In the genomic region with DNA sequence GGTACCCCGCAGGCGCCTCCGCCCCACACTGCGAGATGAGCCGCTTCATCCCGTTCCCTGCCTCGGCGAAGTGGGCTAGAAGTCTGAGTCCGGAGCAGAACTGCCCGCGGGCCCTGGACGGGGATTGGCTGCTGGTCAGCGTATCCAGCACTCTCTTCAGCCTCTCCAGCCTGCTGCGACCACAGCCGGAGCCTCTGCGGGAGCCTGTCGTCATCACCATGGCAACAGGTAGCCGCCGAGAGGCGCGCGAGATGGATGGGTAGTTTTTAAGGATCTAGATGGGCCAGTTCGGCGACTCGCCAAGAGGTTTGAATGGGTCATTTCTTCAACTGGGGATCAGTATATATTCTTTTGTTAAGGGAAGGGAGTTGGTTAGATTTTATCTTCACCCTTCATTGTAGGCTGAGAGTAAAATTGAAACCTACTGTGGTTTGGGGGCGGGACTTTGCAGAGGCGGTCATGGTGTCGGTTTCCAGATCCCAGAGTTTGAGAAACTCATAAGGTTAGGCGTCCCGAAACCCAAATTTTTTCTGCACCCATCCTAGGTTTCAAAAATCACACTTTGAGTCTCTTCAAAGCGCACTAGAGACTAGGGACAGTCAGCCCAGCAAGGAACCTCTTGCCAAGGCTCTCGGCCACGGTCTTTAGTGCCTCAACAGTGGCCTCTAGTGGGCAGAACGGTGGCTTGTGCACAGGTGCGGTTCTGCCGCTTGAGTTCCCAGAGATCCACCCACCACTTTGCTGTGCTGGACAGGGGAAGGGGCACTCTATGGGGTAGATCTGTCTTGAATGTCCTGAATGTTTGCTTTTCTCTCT, we compare ENCODE assay signal across 8 mouse cellular contexts. TPM values are rescaled to one million over a fixed set of nuclear protein-coding genes. Genes with fewer than 3 reads are reported as not detected.
DNase-seq lines count a peak whose midpoint lies in the region; ATAC-seq and TF ChIP-seq lines count a peak whose summit lies in the region.

No protein-coding gene starts in this region.

- peak overlapping the region; percentile 67 for H3K9ac ChIP-seq in forebrain, embryonic 14.5 days (ENCODE audit: low read length)

- peak; percentile 62 for DNase-seq in G1E (ENCODE audit: low spot score)
- peak; percentile 82 for DNase-seq in cerebellum, adult 11-12 months
- DNase-seq in forebrain, embryonic 14.5 days (ENCODE audit: low spot score) = peak; percentile 86
- DNase-seq in heart, postnatal 25 days (ENCODE audit: low spot score) = peak; percentile 68
- peak; percentile 69 to 79 for DNase-seq in layer of hippocampus, adult 8-10 months (ENCODE audit: low spot score in 2 of 2)
- peak; percentile 92 for DNase-seq in lung, postnatal 14 days
- peak; percentile 78 for DNase-seq in ovary, postnatal 36 days (ENCODE audit: low spot score)
- peak; percentile 94 for DNase-seq in thymus, postnatal 4 days

- peaks cover 62% of the 10 kb centered on the region for H3K36me3 ChIP-seq in G1E (replicated peaks)
- H3K36me3 ChIP-seq in forebrain, embryonic 14.5 days (ENCODE audit: control insufficient read depth, insufficient read depth, low read length) = no peaks in the 10 kb centered on the region; the same call in 1 of the 2 replicates

- intact Hi-C loops in heart, postnatal 25 days (cut with DNase I) = loop anchor here (2.0 kb wide), 1 partner anchor 24 kb away; no protein-coding TSS in a partner anchor

- no peak overlapping the region for H3K27ac ChIP-seq in forebrain, embryonic 14.5 days (ENCODE audit: low read depth, low read length)

- H3K4me1 ChIP-seq in G1E (ENCODE audit: insufficient read depth, low read depth, low read length) = peaks cover 79% of the 10 kb centered on the region
- peaks cover 24% of the 10 kb centered on the region for H3K4me1 ChIP-seq in forebrain, embryonic 14.5 days (ENCODE audit: control insufficient read depth, insufficient read depth, low read length)

- peak; percentile 79 for TF ChIP-seq CTCF in G1E (IDR thresholded peaks at IDR 0.05; ENCODE audit: low read depth, low read length)

- no peaks in the 10 kb centered on the region for H3K27me3 ChIP-seq in G1E (ENCODE audit: insufficient read depth, low read length)
- no peaks in the 10 kb centered on the region for H3K27me3 ChIP-seq in forebrain, embryonic 14.5 days (replicated peaks; ENCODE audit: control insufficient read depth, insufficient read depth, low read length)

- peak overlapping the region; percentile 92 for H3K4me3 ChIP-seq in G1E (ENCODE audit: low read depth, low read length)
- peak overlapping the region; percentile 40 for H3K4me3 ChIP-seq in forebrain, embryonic 14.5 days (ENCODE audit: low read depth, low read length)

- WGBS in forebrain, embryonic 14.5 days = under 1% methylated on average over 35 of the region's 36 CpGs

- H3K9me3 ChIP-seq in G1E (replicated peaks) = peaks cover 19% of the 10 kb centered on the region
- no peaks in the 10 kb centered on the region for H3K9me3 ChIP-seq in forebrain, embryonic 14.5 days (replicated peaks; ENCODE audit: control insufficient read depth, low read length)

- peak overlapping the region; percentile 87 for H3K4me2 ChIP-seq in forebrain, embryonic 14.5 days (ENCODE audit: low read length)

- ATAC-seq in G1E (ENCODE audit: extremely low read depth, insufficient number of reproducible peaks, low FRiP score, poor library complexity, severe bottlenecking) = no peak
- ATAC-seq in forebrain, embryonic 14.5 days = peak; percentile 15

RNA-seq across cellular contexts. Expression of a gene that starts 4.8 kb away (rescaled TPM):
- total RNA-seq in G1E (2014; fragmentation: Nextera tagmentation) (9.5 and 15.8 TPM in 2 replicates), G1E (2017) (19.7 and 22.2 TPM in 2 replicates)
- 41.9 and 42.1 TPM in 2 replicates for polyA plus RNA-seq in G1E (2012)
- 12.3 and 12.6 TPM in 2 replicates for polyA plus RNA-seq in forebrain, embryonic 14.5 days (2014; fragmentation: Nextera tagmentation; extraction: Ambion mirVana)
- 10 to 100 TPM; 15.5 to 19.4 TPM for total RNA-seq in heart, postnatal 25 days (2021)
- 10 to 100 TPM; 28.8 to 36.0 (median 32.5) TPM for total RNA-seq in layer of hippocampus, adult 8-10 months (2022)

RNA-seq across cellular contexts. Expression of a gene that starts 4.8 kb away (rescaled TPM):
- total RNA-seq in G1E (2014; fragmentation: Nextera tagmentation) (34.0 and 43.0 TPM in 2 replicates), G1E (2017) (17.0 and 18.5 TPM in 2 replicates)
- 142 and 157 TPM in 2 replicates for polyA plus RNA-seq in G1E (2012)
- polyA plus RNA-seq in forebrain, embryonic 14.5 days (2014; fragmentation: Nextera tagmentation; extraction: Ambion mirVana) = 14.1 and 17.7 TPM in 2 replicates
- total RNA-seq in heart, postnatal 25 days (2021) = 100 to 1,000 TPM in 1 of 2 experiments, 10 to 100 TPM in 1; 93.5 to 104 TPM
- 10 to 100 TPM; 39.9 to 87.4 (median 58.2) TPM for total RNA-seq in layer of hippocampus, adult 8-10 months (2022)

RNA-seq across cellular contexts. Expression of a gene that starts 8.9 kb away (rescaled TPM):
- total RNA-seq in G1E (2014; fragmentation: Nextera tagmentation) (27.0 and 32.9 TPM in 2 replicates), G1E (2017) (35.5 and 38.9 TPM in 2 replicates)
- polyA plus RNA-seq in G1E (2012) = 145 and 166 TPM in 2 replicates
- polyA plus RNA-seq in forebrain, embryonic 14.5 days (2014; fragmentation: Nextera tagmentation; extraction: Ambion mirVana) = 27.2 and 36.0 TPM in 2 replicates
- total RNA-seq in heart, postnatal 25 days (2021) = 10 to 100 TPM; 38.2 to 44.6 TPM
- total RNA-seq in layer of hippocampus, adult 8-10 months (2022) = 10 to 100 TPM; 64.3 to 90.9 (median 81.8) TPM

RNA-seq across cellular contexts. Expression of a gene that starts 11.3 kb away (rescaled TPM):
- 72.7 and 73.2 TPM in 2 replicates for total RNA-seq in G1E (2014; fragmentation: Nextera tagmentation)
- total RNA-seq in G1E (2017) = 33.0 and 46.3 TPM in 2 replicates
- polyA plus RNA-seq in G1E (2012) = 58.8 and 67.4 TPM in 2 replicates
- polyA plus RNA-seq in forebrain, embryonic 14.5 days (2014; fragmentation: Nextera tagmentation; extraction: Ambion mirVana) = 43.3 and 48.0 TPM in 2 replicates
- total RNA-seq in heart, postnatal 25 days (2021) = 10 to 100 TPM; 14.3 to 17.5 TPM
- 10 to 100 TPM; 24.2 to 27.1 (median 26.1) TPM for total RNA-seq in layer of hippocampus, adult 8-10 months (2022)

RNA-seq across cellular contexts. Expression of a gene that starts 15.6 kb away (rescaled TPM):
- total RNA-seq in G1E (2014; fragmentation: Nextera tagmentation) = not detected in 2 replicates
- total RNA-seq in G1E (2017) = not detected in 2 replicates
- polyA plus RNA-seq in G1E (2012) = 0.13 TPM in 1 of 2 replicates, not detected in the other
- 0.28 TPM in 1 of 2 replicates, not detected in the other for polyA plus RNA-seq in forebrain, embryonic 14.5 days (2014; fragmentation: Nextera tagmentation; extraction: Ambion mirVana)
- not detected for total RNA-seq in heart, postnatal 25 days (2021)
- 1 to 10 TPM in 2 of 4 experiments, not detected in 2; 1.4 to 1.8 TPM for total RNA-seq in layer of hippocampus, adult 8-10 months (2022)
